Mouse (Mus musculus) urinary bladder, adult 18-20 months (tissue): ENCODE measurements at regions not wholly inside any gene's neighbourhood (a gene's known extent, or its start where the extent isn't known, plus 50 kb on each side); places are given as distances from the start of the nearest gene placed in this dataset.

Experiments
- DNase-seq, 2 experiments: peaks; one replicate each; pipeline ENCODE4 v3.0.0; 2022; ENCODE audit warnings: low spot score in 2 of 2, mixed read lengths in 2 of 2

- no peak for DNase-seq
Observed at GRCm38 (mm10) chr9:112725103-112725502, 489.4 kb upstream of the Arpp21 start.

GRCm38 (mm10) chr9:112723346-112723745, 487.6 kb upstream of the Arpp21 start:
- no peak for DNase-seq

GRCm38 (mm10) chr9:112722501-112722900, 486.8 kb upstream of the Arpp21 start:
- DNase-seq: no peak

- no peak for DNase-seq
Observed at GRCm38 (mm10) chr9:112715197-112715762, 479.5 kb upstream of the Arpp21 start.

- no peak for DNase-seq
Observed at GRCm38 (mm10) chr9:112678866-112679265, 443.1 kb upstream of the Arpp21 start.

GRCm38 (mm10) chr9:112675232-112675631, 439.5 kb upstream of the Arpp21 start:
- DNase-seq: no peak
